Comparison of ENCODE assay signal across 18 mouse cellular contexts in genomic region chr10:52932159-52932558, GRCm38 (mm10).
DNase-seq lines count a peak whose midpoint lies in the region; ATAC-seq lines count a peak whose summit lies in the region.
"Had no signal": no experiment of that assay in that cellular context is flagged by ENCODE, and none has a peak within 500 bp of the region (broad histone marks: within the 10 kb centered on the region; RNA-seq: fewer than 3 reads in every experiment).

No protein-coding gene starts in this region.

- ATAC-seq in frontal cortex, adult (ENCODE audit: low TSS enrichment): peak; percentile 59
- ATAC-seq: activated CD4-positive, CD25-positive, alpha-beta regulatory T cell, adult 4 months; CD4-positive, CD25-positive, alpha-beta regulatory T cell, adult 4 months; Patski had no signal

- DNase-seq in frontal cortex, postnatal 25 days (ENCODE audit: low spot score in 2 of 2): no peak
- peak; percentile 58 for DNase-seq in brain, adult 2 months (ENCODE audit: low read depth, low spot score)
- no peak for DNase-seq in layer of hippocampus, adult 8-10 months (ENCODE audit: low spot score in 2 of 2)
- DNase-seq: adrenal gland, adult 2 months; adrenal gland, adult 8-10 months; adrenal gland, postnatal 10 days; adrenal gland, postnatal 14 days; adrenal gland, postnatal 25 days; adrenal gland, postnatal 36 days; B cell, adult 2 months; cerebellum, adult 11 months; cerebellum, adult 11-12 months; cerebellum, adult 18-20 months; cerebellum, adult 2 months had no signal
